Mouse (Mus musculus) CH12F3 (cell line): Measurements from ENCODE around the gene Tmem218.

Source experiments
- in situ Hi-C: fragments of 300-500 bp; cut with MboI; formaldehyde crosslinking; loops from 2 replicates; pipeline ENCODE4 v1.14.3; 2020; ENCODE audit warnings: low sequenced_read_pairs

The Tmem218 gene

GRCm38 (mm10) chr9:37230486-37231195 lies 22.6 kb downstream of the Tmem218 start:
- in situ Hi-C loops, result no loop called here

GRCm38 (mm10) chr9:37232201-37233195 lies 24.5 kb downstream of the Tmem218 start:
- in situ Hi-C loops, result no loop called here

DNA sequence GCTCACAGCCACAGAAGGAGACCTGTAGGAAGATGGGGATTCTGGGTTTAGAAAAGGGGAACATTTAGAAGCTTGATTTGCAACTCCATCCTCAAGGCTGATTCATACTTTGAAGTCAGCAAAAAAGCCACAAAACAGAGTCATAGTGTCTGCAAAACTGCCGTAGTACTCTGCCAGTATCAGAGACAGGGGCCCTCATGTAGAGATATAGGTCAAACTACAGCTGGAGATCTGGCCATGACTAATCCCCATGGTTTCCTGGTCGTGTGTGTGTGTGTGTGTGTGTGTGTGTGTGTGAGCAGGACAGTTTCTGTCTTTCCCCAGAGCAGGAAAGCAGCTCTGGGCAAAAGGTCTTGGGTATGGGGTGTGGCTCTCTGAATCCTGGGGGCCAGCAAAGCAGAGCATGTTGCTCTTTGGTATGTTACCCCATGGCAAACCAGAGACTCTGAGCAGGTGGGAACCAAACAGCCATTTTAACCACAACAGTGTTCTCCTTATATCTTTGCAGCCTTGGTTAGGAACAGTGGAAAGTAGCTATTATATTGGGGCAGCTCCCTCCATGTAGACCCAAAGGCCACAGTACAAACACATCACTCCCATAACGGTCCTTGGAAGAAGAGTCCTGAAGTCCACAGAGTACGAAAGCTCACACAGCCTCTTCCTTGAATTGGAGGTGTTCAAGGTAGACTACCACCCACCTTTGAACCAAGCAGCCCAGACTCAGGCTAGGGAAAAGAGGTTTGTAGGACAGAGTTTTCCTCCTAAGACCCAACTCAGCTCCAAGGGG lies 28.1 kb downstream of the Tmem218 start:
- in situ Hi-C loops, result no loop called here

DNA sequence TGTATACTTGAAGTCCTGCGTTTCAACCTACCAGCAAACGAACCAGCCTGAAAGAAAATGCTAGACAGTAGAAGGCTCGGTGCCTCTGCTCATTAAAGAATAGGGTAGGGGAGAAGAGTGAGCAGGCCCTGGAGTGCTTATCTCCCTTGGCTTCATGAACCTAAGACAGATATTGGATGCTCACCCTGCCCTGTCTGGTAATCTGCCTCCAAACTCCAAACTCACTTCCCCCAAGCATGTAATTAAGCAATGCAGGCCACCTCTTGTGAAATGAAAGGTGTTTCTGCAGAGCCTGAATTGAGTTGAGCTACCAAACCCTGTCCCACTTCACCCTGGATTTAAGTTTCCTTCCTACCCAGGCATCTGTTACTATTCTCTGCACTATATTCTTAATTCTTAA lies 34.7 kb downstream of the Tmem218 start:
- in situ Hi-C loops, result no loop called here

- in situ Hi-C loops, result no loop called here
Observed at GRCm38 (mm10) chr9:37244600-37244999, 36.6 kb downstream of the Tmem218 start.

DNA sequence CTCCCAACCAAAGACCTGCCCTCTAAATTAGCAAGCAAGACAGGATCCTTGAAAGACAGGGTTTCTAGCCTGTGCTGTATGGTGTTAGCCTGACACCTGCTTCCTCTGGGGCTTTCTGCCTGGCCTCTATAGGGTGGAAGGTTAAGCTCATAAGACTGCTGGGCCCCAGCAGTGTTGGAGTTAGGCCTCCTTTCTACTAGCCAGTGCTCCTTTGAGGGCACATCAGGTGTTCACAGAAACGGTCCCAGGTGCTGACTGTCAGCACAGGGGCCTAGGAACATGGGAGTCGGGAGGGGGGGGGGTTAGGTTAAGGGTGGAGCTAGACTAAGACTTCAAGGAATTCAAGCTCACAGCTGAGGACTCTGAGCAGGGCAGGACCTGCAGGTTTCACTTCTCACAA lies 37.4 kb downstream of the Tmem218 start:
- in situ Hi-C loops, result no loop called here

- in situ Hi-C loops, result no loop called here
Observed at GRCm38 (mm10) chr9:37245810-37246209, 37.8 kb downstream of the Tmem218 start.

- in situ Hi-C loops, result no loop called here
Observed at GRCm38 (mm10) chr9:37247429-37247828, 39.4 kb downstream of the Tmem218 start.

GRCm38 (mm10) chr9:37248381-37248906 lies 40.4 kb downstream of the Tmem218 start:
- in situ Hi-C loops, result no loop called here

GRCm38 (mm10) chr9:37249976-37250375 lies 42.0 kb downstream of the Tmem218 start:
- in situ Hi-C loops, result no loop called here

DNA sequence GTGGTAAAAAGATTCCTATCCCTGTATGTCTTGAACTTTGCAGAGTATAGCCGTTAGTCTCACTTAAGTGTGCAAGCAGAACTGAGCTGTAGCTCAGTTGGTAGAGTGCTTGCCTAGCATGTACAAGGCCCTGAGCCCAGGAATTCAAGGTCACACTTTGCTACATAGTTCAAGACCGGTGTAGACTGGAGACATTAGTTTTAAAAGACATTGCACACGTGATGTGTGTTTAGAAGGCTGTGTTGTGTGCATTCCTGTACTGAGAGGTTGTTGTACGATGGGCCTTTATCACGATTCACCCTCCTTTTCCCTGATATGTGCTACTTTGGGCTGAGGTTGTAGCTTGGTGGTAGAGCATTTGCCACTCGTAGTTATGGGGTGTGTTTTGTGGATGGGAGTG lies 42.6 kb downstream of the Tmem218 start:
- in situ Hi-C loops, result no loop called here

DNA sequence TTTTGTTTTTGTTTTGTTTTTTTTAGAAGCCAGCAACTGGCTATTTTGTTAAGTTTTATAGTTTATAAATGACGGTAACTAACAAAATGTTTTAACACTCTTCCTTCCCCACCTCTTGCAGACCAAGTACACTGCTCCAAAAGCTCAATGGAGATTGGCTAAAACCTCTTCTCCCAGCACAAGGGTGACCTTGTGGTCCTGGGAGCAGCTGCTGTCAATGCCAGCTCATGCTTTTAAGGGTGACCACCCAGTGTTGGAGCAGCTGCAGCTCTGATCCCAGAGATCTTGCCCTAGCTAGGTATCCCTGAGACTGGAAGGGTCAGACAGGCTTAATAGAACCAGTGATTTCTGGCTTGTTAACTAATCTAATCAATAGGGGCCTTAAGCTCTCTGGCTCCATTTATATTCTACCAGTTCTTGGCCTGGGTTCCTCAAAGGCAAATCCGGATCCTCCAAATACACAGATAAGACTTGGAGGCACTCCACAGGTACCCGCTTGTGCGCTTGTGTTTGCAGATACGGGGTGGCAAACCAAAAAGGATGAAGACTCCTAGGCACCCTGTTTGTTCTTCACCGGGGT lies 46.6 kb downstream of the Tmem218 start:
- in situ Hi-C loops, result no loop called here

GRCm38 (mm10) chr9:37255149-37255888 lies 47.3 kb downstream of the Tmem218 start, which contains the start of gene Slc37a2:
TSS of gene Slc37a2 (minus strand) at chr9:37255738.
- in situ Hi-C loops, result no loop called here

DNA sequence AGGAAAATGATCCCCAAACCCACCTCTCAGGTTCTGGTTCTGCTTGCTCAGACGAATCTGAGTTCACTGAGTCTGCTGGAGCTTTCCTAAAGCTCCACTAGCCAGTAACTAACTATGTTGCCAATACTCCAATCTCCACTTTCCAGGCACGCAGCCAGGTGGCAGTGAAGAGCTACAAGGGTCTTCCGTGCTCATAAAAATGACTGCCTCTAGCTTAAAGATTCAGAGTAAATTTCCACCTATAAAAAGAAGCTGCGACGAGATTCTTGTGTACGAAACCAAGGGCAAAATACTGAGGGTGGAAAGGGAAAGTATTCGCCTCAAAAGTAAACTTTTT lies 47.8 kb downstream of the Tmem218 start:
- in situ Hi-C loops, result no loop called here

- in situ Hi-C loops, result no loop called here
Observed at GRCm38 (mm10) chr9:37266622-37267021, 58.6 kb downstream of the Tmem218 start.
